ENCODE assay signal across 8 mouse cellular contexts in the genomic region with DNA sequence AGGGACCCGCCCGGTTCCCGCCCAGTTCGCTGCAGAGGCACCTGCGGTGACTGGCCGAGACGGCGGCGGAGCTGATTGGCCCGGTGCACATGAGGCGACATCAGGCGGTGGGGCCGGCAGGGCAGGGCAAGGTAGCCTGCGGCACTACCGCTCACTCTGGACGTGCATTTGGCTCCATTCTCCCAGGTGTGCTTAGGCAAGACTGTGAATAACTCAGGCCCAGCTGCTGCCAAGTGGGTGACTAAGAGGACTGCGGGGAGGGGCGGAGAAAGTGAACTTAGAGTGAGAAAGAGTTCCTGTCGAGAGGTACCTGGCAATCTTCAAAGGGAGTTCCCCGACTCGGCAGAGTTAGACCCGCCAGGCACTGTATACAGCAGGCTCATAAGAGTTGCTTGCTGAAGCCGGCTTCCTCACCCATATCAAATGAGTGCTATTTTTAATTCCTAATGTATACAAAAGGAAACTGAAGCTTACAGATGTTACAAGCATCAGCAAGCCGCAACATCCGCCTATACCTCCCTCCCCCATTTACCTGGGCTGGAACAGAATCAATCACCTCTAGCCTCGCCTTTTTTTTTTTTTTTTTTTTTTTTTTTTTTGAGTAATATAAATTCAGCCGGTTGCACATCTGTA. TPM values are rescaled to one million over a fixed set of nuclear protein-coding genes. Genes with fewer than 3 reads are reported as not detected.
A peak's percentile ranks its signal among the peaks of the same experiment; 100 is the strongest.
DNase-seq lines count a peak whose midpoint lies in the region; ATAC-seq and TF ChIP-seq lines count a peak whose summit lies in the region.

No protein-coding gene starts in this region.

- peak; percentile 94 for DNase-seq in R1 (ENCODE audit: low read depth, low spot score)
- peak; percentile 33 to 49 for DNase-seq in cerebellum, postnatal 10 days
- DNase-seq in gastrocnemius, postnatal 10 days = peak; percentile 17
- peak; percentile 17 for DNase-seq in hindbrain, postnatal 0 days (ENCODE audit: low spot score)
- DNase-seq in layer of hippocampus, adult 18-20 months (ENCODE audit: low spot score in 2 of 2) = no peak

- no peak for TF ChIP-seq CTCF in hindbrain, postnatal 0 days (IDR thresholded peaks at IDR 0.05; ENCODE audit: low read depth)
- TF ChIP-seq CTCF in small intestine, adult 2 months (IDR thresholded peaks at IDR 0.05; ENCODE audit: extremely low read depth, insufficient read length, insufficient replicate concordance, low read depth, low read length) = no peak; the same call in 1 of the 2 replicates

- no peaks in the 10 kb centered on the region; the same call in 1 of the 2 replicates for H3K4me1 ChIP-seq in hindbrain, postnatal 0 days (ENCODE audit: insufficient read depth, low read length)
- H3K4me1 ChIP-seq in limb, embryonic 12.5 days (replicated peaks) = peaks cover 23% of the 10 kb centered on the region
- H3K4me1 ChIP-seq in midbrain, embryonic 12.5 days = peaks cover 16% of the 10 kb centered on the region
- peaks cover 26% of the 10 kb centered on the region; the same call in 1 of the 2 replicates for H3K4me1 ChIP-seq in small intestine, adult 2 months (ENCODE audit: control insufficient read depth, insufficient read depth, insufficient read length, low read length)

- peak overlapping the region; percentile 32 for H3K4me3 ChIP-seq in hindbrain, postnatal 0 days (ENCODE audit: low read length)
- H3K4me3 ChIP-seq in limb, embryonic 12.5 days (replicated peaks) = peak overlapping the region; percentile 31
- H3K4me3 ChIP-seq in midbrain, embryonic 12.5 days = peak overlapping the region; percentile 34
- peak overlapping the region; percentile 48 for H3K4me3 ChIP-seq in small intestine, adult 2 months (ENCODE audit: low read depth, low read length)

- no peak overlapping the region for H3K27ac ChIP-seq in hindbrain, postnatal 0 days
- H3K27ac ChIP-seq in limb, embryonic 12.5 days = peak overlapping the region; percentile 20
- H3K27ac ChIP-seq in midbrain, embryonic 12.5 days (replicated peaks) = no peak overlapping the region
- peak overlapping the region; percentile 98 for H3K27ac ChIP-seq in small intestine, adult 2 months (ENCODE audit: insufficient read depth, low read depth, low read length)

- peak; percentile 61; the same call in 1 of the 2 replicates for ATAC-seq in hindbrain, postnatal 0 days
- peak; percentile 92 for ATAC-seq in limb, embryonic 12.5 days (ENCODE audit: insufficient number of reproducible peaks, insufficient read depth, low FRiP score, low TSS enrichment, low read depth)
- peak; percentile 94 for ATAC-seq in midbrain, embryonic 12.5 days (ENCODE audit: low FRiP score, low read depth)

- H3K27me3 ChIP-seq in hindbrain, postnatal 0 days (ENCODE audit: insufficient read depth, low read length) = no peaks in the 10 kb centered on the region
- H3K27me3 ChIP-seq in limb, embryonic 12.5 days = no peaks in the 10 kb centered on the region
- peaks cover 5% of the 10 kb centered on the region; the same call in 1 of the 2 replicates for H3K27me3 ChIP-seq in midbrain, embryonic 12.5 days
- no peaks in the 10 kb centered on the region for H3K27me3 ChIP-seq in small intestine, adult 2 months (ENCODE audit: control insufficient read depth, insufficient read depth, low read length)

- TF ChIP-seq POLR2A in small intestine, adult 2 months (IDR thresholded peaks at IDR 0.05; ENCODE audit: low read depth, low read length) = peak; percentile 81

- peak overlapping the region; percentile 24; the same call in 1 of the 2 replicates for H3K9ac ChIP-seq in hindbrain, postnatal 0 days (replicated peaks; ENCODE audit: low read length)
- H3K9ac ChIP-seq in limb, embryonic 12.5 days (replicated peaks) = no peak overlapping the region
- peak overlapping the region; percentile 21; the same call in 1 of the 2 replicates for H3K9ac ChIP-seq in midbrain, embryonic 12.5 days (replicated peaks)

- WGBS in hindbrain, postnatal 0 days = 2% methylated on average over 27 of the region's 27 CpGs
- 1% methylated on average over 27 of the region's 27 CpGs for WGBS in limb, embryonic 12.5 days
- 2% methylated on average over 27 of the region's 27 CpGs for WGBS in midbrain, embryonic 12.5 days
- WGBS in small intestine, adult 2 months = 3% methylated on average over 27 of the region's 27 CpGs

- no peaks in the 10 kb centered on the region for H3K36me3 ChIP-seq in hindbrain, postnatal 0 days (ENCODE audit: insufficient read depth, low read length)
- H3K36me3 ChIP-seq in limb, embryonic 12.5 days = no peaks in the 10 kb centered on the region
- no peaks in the 10 kb centered on the region for H3K36me3 ChIP-seq in midbrain, embryonic 12.5 days
- no peaks in the 10 kb centered on the region for H3K36me3 ChIP-seq in small intestine, adult 2 months (ENCODE audit: control insufficient read depth, insufficient read depth, low read length)

- H3K4me2 ChIP-seq in hindbrain, postnatal 0 days (ENCODE audit: low read depth, low read length) = peak overlapping the region; percentile 65
- peak overlapping the region; percentile 68 for H3K4me2 ChIP-seq in limb, embryonic 12.5 days
- H3K4me2 ChIP-seq in midbrain, embryonic 12.5 days (replicated peaks) = peak overlapping the region; percentile 61

- H3K9me3 ChIP-seq in hindbrain, postnatal 0 days (ENCODE audit: low read length) = no peaks in the 10 kb centered on the region
- H3K9me3 ChIP-seq in limb, embryonic 12.5 days = no peaks in the 10 kb centered on the region
- H3K9me3 ChIP-seq in midbrain, embryonic 12.5 days = no peaks in the 10 kb centered on the region

RNA-seq across cellular contexts. Expression of a gene that starts 33.4 kb away (rescaled TPM):
- not detected for total RNA-seq in gastrocnemius, postnatal 10 days (2021)
- 7.4 TPM in 2 replicates for total RNA-seq in hindbrain, postnatal 0 days (2014; rRNA removed)
- 20.1 and 22.1 TPM in 2 replicates for polyA plus RNA-seq in hindbrain, postnatal 0 days (2015; fragmentation: Nextera tagmentation; extraction: Ambion mirVana)
- 3.2 and 4.5 TPM in 2 replicates for polyA plus RNA-seq in limb, embryonic 12.5 days (2016; fragmentation: Nextera tagmentation; extraction: Ambion mirVana)
- 0.80 and 0.97 TPM in 2 replicates for polyA plus RNA-seq in midbrain, embryonic 12.5 days (2016; fragmentation: Nextera tagmentation; extraction: Ambion mirVana)
- polyA plus RNA-seq in small intestine, adult 2 months (2012; rRNA removed) = 3.1 and 8.9 TPM in 2 replicates
- total RNA-seq in layer of hippocampus, adult 18-20 months (2021) = under 1 TPM in 1 of 2 experiments, not detected in 1; 0.27 TPM

RNA-seq across cellular contexts. Expression of a gene that starts 35.3 kb away (rescaled TPM):
- 10 to 100 TPM in 1 of 2 experiments, 1 to 10 TPM in 1; 8.6 to 11.1 TPM for total RNA-seq in gastrocnemius, postnatal 10 days (2021)
- 0.61 TPM in 1 of 2 replicates, not detected in the other for total RNA-seq in hindbrain, postnatal 0 days (2014; rRNA removed)
- polyA plus RNA-seq in hindbrain, postnatal 0 days (2015; fragmentation: Nextera tagmentation; extraction: Ambion mirVana) = 0.30 TPM in 1 of 2 replicates, not detected in the other
- 0.87 TPM in 1 of 2 replicates, not detected in the other for polyA plus RNA-seq in limb, embryonic 12.5 days (2016; fragmentation: Nextera tagmentation; extraction: Ambion mirVana)
- not detected in 2 replicates for polyA plus RNA-seq in midbrain, embryonic 12.5 days (2016; fragmentation: Nextera tagmentation; extraction: Ambion mirVana)
- not detected in 2 replicates for polyA plus RNA-seq in small intestine, adult 2 months (2012; rRNA removed)
- total RNA-seq in layer of hippocampus, adult 18-20 months (2021) = 10 to 100 TPM; 10.7 to 14.8 TPM

Comparison
In these comparisons a context has a peak if more than half of its experiments do, and no peak if none do; other contexts are left out.
1. DNase-seq: peak in R1 (single experiment), cerebellum, postnatal 10 days (2 of 2), gastrocnemius, postnatal 10 days (single experiment) and hindbrain, postnatal 0 days (single experiment); none in layer of hippocampus, adult 18-20 months (0 of 2).
2. H3K27ac ChIP-seq: peak in limb, embryonic 12.5 days (single experiment) and small intestine, adult 2 months (single experiment); none in hindbrain, postnatal 0 days (single experiment) and midbrain, embryonic 12.5 days (single experiment).
3. Peak in every context shown above with its lines, with median percentiles within 50 percentile points of each other: ATAC-seq, H3K4me2 ChIP-seq and H3K4me3 ChIP-seq.